Mouse (Mus musculus): Measurements from ENCODE around the gene Zfp346. TPM values are rescaled to one million over a fixed set of nuclear protein-coding genes. Genes with fewer than 3 reads are reported as not detected.
A peak's percentile ranks its signal among the peaks of the same experiment; 100 is the strongest.

Zfp346 gene
- polyA plus RNA-seq, 1 experiment from 2014 or later, result 17.9 TPM

DNA sequence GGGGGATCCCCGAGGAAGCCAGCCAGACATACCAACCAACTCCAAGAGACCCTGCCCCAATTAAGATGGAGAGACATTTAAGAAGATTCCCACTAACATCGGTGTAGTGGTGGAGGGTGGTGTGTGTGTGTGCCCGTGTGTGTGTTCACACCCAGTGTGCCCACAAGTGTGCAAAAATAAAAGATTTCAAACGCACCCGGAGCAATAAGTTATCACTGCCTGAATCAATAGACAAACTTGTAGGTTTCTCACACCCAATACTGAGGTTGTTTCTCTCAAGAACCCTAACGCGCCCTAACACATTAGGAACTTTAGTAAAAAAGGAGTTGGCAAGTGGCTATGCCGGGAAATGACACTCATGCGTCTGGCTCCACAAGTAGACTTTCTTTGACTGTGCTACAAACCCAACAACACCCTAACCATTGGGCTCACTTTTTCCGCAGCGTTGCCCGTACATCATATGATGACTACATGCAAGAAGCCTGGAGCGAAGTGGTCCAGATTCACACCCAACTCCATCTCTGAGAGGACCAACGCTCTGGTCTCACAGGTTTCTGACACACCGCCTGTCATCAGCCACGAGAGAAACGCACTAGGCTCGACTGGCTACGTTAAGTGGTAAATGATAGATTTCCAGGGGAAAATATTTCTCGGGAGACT, 5.9 kb upstream of the Zfp346 start:
- peaks cover 6% of the 10 kb centered on the region for H3K4me1 ChIP-seq (ENCODE audit: control insufficient read depth, insufficient read depth, low read length)
- peak overlapping the region; percentile 95 for H3K27ac ChIP-seq (ENCODE audit: low read depth, low read length)
- H3K36me3 ChIP-seq (ENCODE audit: control insufficient read depth, insufficient read depth, low read length), result no peaks in the 10 kb centered on the region
- H3K27me3 ChIP-seq (ENCODE audit: control insufficient read depth, insufficient read depth, low read length), result no peaks in the 10 kb centered on the region
- H3K9me3 ChIP-seq (replicated peaks; ENCODE audit: control insufficient read depth, low read length), result no peaks in the 10 kb centered on the region
- ATAC-seq (replicated peaks; ENCODE audit: insufficient number of reproducible peaks, low FRiP score, low TSS enrichment), result 0 out of 2 replicates have a peak, but pooled peaks have one; percentile 44
- H3K4me2 ChIP-seq, result peak overlapping the region; percentile 83
- peak overlapping the region; percentile 88 for H3K9ac ChIP-seq (ENCODE audit: low read depth, low read length)
- H3K4me3 ChIP-seq (ENCODE audit: low read depth, low read length), result peak overlapping the region; percentile 74
- 30% methylated on average over 20 of the region's 20 CpGs for WGBS (ENCODE audit: insufficient replicate concordance)

DNA sequence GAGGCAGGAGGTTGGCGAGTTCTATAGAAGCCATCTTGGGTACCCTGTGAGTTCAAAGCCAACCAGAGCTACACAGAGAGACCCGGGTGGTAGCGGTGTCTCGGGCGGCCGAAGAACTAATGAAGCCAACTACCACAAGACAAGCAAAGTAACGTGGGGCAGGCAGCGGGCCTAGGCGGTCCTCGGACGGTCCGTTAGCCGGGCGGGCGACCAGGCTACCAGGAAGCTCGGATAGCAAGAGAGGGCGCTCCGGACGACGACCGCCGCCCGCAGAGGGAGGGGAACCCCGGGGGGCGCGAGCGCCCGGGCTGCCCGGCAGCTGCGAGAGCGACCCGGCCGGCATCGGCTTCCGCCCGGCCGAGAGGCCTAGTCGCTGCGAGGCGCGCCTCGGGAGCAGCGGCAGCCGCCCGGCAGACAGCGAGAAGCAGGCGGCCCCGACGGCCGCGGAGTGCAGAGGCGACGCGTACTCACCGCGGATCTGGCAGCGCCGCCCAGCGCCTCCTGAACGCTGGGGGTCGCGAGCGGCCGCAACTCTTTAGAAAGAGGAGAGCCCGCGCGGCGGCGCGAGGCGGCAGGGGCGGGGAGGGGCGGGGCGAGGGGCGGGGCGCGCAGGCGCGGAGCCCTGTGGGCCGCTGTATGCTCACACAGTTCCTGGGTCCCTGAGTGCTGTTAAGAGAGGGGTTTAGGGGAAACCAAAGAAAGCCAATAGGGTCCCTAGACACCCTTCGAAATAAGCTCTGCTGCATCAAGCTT, 5.2 kb upstream of the Zfp346 start, which contains the start of gene Uimc1:
Gene Uimc1, minus strand, starts transcription at position 575 of the 753 bp plus-strand sequence.
- no peaks in the 10 kb centered on the region for H3K27me3 ChIP-seq (ENCODE audit: control insufficient read depth, insufficient read depth, low read length)
- H3K4me1 ChIP-seq (ENCODE audit: control insufficient read depth, insufficient read depth, low read length), result peaks cover 6% of the 10 kb centered on the region
- peak; percentile 83 for ATAC-seq (replicated peaks; ENCODE audit: insufficient number of reproducible peaks, low FRiP score, low TSS enrichment)
- H3K9me3 ChIP-seq (replicated peaks; ENCODE audit: control insufficient read depth, low read length), result no peaks in the 10 kb centered on the region
- WGBS (ENCODE audit: insufficient replicate concordance), result under 1% methylated on average over 73 of the region's 81 CpGs
- H3K4me2 ChIP-seq, result peak within 1 kb of the TSS; percentile 83
- H3K4me3 ChIP-seq (ENCODE audit: low read depth, low read length), result peak within 1 kb of the TSS; percentile 74
- H3K36me3 ChIP-seq (ENCODE audit: control insufficient read depth, insufficient read depth, low read length), result no peaks in the 10 kb centered on the region
- H3K9ac ChIP-seq (ENCODE audit: low read depth, low read length), result peak within 1 kb of the TSS; percentile 88
- H3K27ac ChIP-seq (ENCODE audit: low read depth, low read length), result peak within 1 kb of the TSS; percentile 95

DNA sequence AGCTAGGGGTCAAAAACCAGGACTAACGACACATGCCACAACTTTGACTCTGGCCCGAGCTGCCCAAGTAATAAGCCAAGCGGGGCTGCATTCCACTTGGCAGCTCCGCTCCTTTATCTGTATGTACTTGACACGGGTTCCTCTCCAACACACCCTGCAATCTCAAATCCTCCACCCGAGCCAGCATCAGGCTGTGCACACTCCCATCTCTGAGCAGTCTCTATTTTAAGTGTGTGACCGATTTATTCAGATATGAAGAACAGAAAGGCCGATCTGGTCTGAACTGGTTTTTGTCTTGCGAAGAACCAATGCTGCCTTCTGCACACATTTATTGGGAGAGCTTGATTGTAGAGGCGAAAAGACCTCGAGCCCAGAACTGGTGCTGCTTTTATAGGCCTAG, 3.5 kb upstream of the Zfp346 start:
- H3K27ac ChIP-seq (ENCODE audit: low read depth, low read length), result no peak overlapping the region
- H3K9me3 ChIP-seq (replicated peaks; ENCODE audit: control insufficient read depth, low read length), result no peaks in the 10 kb centered on the region

GRCm38 (mm10) chr13:55102366-55102765, 2.7 kb upstream of the Zfp346 start:
- H3K27ac ChIP-seq (ENCODE audit: low read depth, low read length), result no peak overlapping the region
- WGBS (ENCODE audit: insufficient replicate concordance), result 92% methylated on average over 3 of the region's 3 CpGs
- no peak overlapping the region for H3K4me2 ChIP-seq
- H3K36me3 ChIP-seq (ENCODE audit: control insufficient read depth, insufficient read depth, low read length), result no peaks in the 10 kb centered on the region
- no peak for ATAC-seq (replicated peaks; ENCODE audit: insufficient number of reproducible peaks, low FRiP score, low TSS enrichment)
- no peaks in the 10 kb centered on the region for H3K9me3 ChIP-seq (replicated peaks; ENCODE audit: control insufficient read depth, low read length)
- peaks cover 16% of the 10 kb centered on the region for H3K4me1 ChIP-seq (ENCODE audit: control insufficient read depth, insufficient read depth, low read length)
- H3K27me3 ChIP-seq (ENCODE audit: control insufficient read depth, insufficient read depth, low read length), result no peaks in the 10 kb centered on the region
- no peak overlapping the region for H3K9ac ChIP-seq (ENCODE audit: low read depth, low read length)
- no peak overlapping the region for H3K4me3 ChIP-seq (ENCODE audit: low read depth, low read length)

More for the DNA sequence above, 3.5 kb upstream of the Zfp346 start:
- Histone ChIP-seq H3K4me2 (no peak overlapping the region), H3K27me3 (ENCODE audit: control insufficient read depth, insufficient read depth, low read length) (no peaks in the 10 kb centered on the region), H3K4me1 (ENCODE audit: control insufficient read depth, insufficient read depth, low read length) (peaks cover 12% of the 10 kb centered on the region), H3K4me3 (ENCODE audit: low read depth, low read length) (no peak overlapping the region), H3K9ac (ENCODE audit: low read depth, low read length) (no peak overlapping the region), H3K36me3 (ENCODE audit: control insufficient read depth, insufficient read depth, low read length) (no peaks in the 10 kb centered on the region)
- 84% methylated on average over 11 of the region's 11 CpGs for WGBS (ENCODE audit: insufficient replicate concordance)
- ATAC-seq (replicated peaks; ENCODE audit: insufficient number of reproducible peaks, low FRiP score, low TSS enrichment), result no peak

DNA sequence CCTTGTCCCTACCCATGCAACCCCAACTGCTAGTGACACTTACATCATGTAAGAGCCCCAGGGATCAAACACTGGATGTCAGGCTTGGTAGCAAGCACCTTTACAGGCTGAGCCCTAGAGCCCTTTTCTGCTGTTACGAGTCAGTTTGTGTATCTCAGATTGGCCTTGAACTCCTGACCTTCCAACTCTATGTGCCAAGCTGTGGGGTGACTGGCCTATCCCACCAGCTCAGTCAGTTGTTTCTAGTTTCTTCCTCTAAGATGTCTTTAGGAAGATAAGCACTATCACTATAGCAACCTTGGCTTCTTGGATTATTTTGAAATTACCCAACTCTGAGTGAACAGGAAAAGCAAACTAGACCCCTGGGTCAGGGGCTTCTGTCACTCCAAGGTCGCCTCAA, 1.8 kb upstream of the Zfp346 start:
- Histone ChIP-seq H3K27ac (ENCODE audit: low read depth, low read length) (no peak overlapping the region), H3K4me3 (ENCODE audit: low read depth, low read length) (no peak overlapping the region), H3K9ac (ENCODE audit: low read depth, low read length) (no peak overlapping the region), H3K27me3 (ENCODE audit: control insufficient read depth, insufficient read depth, low read length) (no peaks in the 10 kb centered on the region), H3K36me3 (ENCODE audit: control insufficient read depth, insufficient read depth, low read length) (no peaks in the 10 kb centered on the region), H3K9me3 (replicated peaks; ENCODE audit: control insufficient read depth, low read length) (no peaks in the 10 kb centered on the region), H3K4me2 (no peak overlapping the region), H3K4me1 (ENCODE audit: control insufficient read depth, insufficient read depth, low read length) (peaks cover 18% of the 10 kb centered on the region)
- no peak for ATAC-seq (replicated peaks; ENCODE audit: insufficient number of reproducible peaks, low FRiP score, low TSS enrichment)
- WGBS (ENCODE audit: insufficient replicate concordance), result 62% methylated on average over 2 of the region's 2 CpGs

- 15% methylated on average over 8 of the region's 8 CpGs for WGBS (ENCODE audit: insufficient replicate concordance)
- Histone ChIP-seq H3K36me3 (ENCODE audit: control insufficient read depth, insufficient read depth, low read length) (peaks cover 3% of the 10 kb centered on the region; the same call in 1 of the 2 replicates), H3K9me3 (replicated peaks; ENCODE audit: control insufficient read depth, low read length) (no peaks in the 10 kb centered on the region), H3K9ac (ENCODE audit: low read depth, low read length) (peak overlapping the region; percentile 79), H3K4me1 (ENCODE audit: control insufficient read depth, insufficient read depth, low read length) (peaks cover 12% of the 10 kb centered on the region), H3K4me3 (ENCODE audit: low read depth, low read length) (peak overlapping the region; percentile 77), H3K4me2 (peak overlapping the region; percentile 91), H3K27ac (ENCODE audit: low read depth, low read length) (peak overlapping the region; percentile 85), H3K27me3 (ENCODE audit: control insufficient read depth, insufficient read depth, low read length) (no peaks in the 10 kb centered on the region)
- ATAC-seq (replicated peaks; ENCODE audit: insufficient number of reproducible peaks, low FRiP score, low TSS enrichment), result no peak
These were observed 1.0 kb downstream of the Zfp346 start for GRCm38 (mm10) chr13:55105953-55106691.

DNA sequence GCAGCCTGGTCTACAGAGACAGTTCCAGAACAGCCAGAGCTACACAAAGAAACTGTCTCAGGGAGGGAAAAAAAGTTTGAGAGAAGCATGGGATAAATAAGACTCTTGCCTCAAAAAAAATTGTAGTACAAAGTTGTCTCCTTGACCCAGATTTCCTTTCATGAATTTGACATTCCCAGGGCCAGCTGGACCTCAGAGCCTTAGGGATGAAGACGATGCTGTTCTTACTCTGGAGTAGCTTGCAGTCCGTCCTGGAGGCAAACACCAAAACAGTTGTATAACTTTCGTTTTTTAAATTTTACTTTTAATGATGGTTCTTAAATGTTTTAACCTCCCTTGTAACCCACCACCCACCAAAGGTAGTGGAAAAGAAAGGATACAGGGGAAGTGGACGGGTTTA, 2.0 kb downstream of the Zfp346 start:
- H3K4me2 ChIP-seq, result 0 out of 2 replicates have a peak overlapping the region, but pooled peaks have one; percentile 17
- no peak overlapping the region for H3K4me3 ChIP-seq (ENCODE audit: low read depth, low read length)
- 79% methylated on average over 4 of the region's 4 CpGs for WGBS (ENCODE audit: insufficient replicate concordance)

DNA sequence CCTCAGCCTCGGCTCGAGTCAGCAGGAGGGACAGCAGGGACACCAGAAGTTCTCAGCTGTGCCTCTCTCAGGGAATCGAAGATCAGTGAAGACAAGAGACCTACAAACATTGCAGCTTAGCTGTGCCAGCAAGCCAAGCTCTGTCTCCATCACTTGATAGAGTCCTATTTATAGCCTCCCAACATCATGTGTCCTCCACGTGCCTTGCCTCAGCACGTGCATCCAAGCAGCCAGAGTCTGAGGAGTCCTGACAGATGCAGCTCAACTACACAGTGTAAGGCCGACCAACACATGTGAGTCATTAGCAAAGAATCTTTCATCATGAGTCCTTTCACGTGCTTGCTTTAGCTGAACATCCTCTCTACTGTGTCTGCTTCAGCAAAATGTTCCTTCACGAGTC, 2.6 kb downstream of the Zfp346 start:
- 59% methylated on average over 8 of the region's 8 CpGs for WGBS (ENCODE audit: insufficient replicate concordance)
- Histone ChIP-seq H3K27ac (ENCODE audit: low read depth, low read length) (peak overlapping the region; percentile 82), H3K4me1 (ENCODE audit: control insufficient read depth, insufficient read depth, low read length) (peaks cover 12% of the 10 kb centered on the region), H3K36me3 (ENCODE audit: control insufficient read depth, insufficient read depth, low read length) (peaks cover 3% of the 10 kb centered on the region; the same call in 1 of the 2 replicates), H3K27me3 (ENCODE audit: control insufficient read depth, insufficient read depth, low read length) (no peaks in the 10 kb centered on the region), H3K4me3 (ENCODE audit: low read depth, low read length) (no peak overlapping the region), H3K9me3 (replicated peaks; ENCODE audit: control insufficient read depth, low read length) (no peaks in the 10 kb centered on the region), H3K9ac (ENCODE audit: low read depth, low read length) (0 out of 2 replicates have a peak overlapping the region, but pooled peaks have one; percentile 39), H3K4me2 (no peak overlapping the region)
- no peak for ATAC-seq (replicated peaks; ENCODE audit: insufficient number of reproducible peaks, low FRiP score, low TSS enrichment)

More for the DNA sequence above, 2.0 kb downstream of the Zfp346 start:
- Histone ChIP-seq H3K4me1 (ENCODE audit: control insufficient read depth, insufficient read depth, low read length) (peaks cover 12% of the 10 kb centered on the region), H3K27me3 (ENCODE audit: control insufficient read depth, insufficient read depth, low read length) (no peaks in the 10 kb centered on the region), H3K27ac (ENCODE audit: low read depth, low read length) (peak overlapping the region; percentile 82), H3K9me3 (replicated peaks; ENCODE audit: control insufficient read depth, low read length) (no peaks in the 10 kb centered on the region), H3K36me3 (ENCODE audit: control insufficient read depth, insufficient read depth, low read length) (peaks cover 3% of the 10 kb centered on the region; the same call in 1 of the 2 replicates), H3K9ac (ENCODE audit: low read depth, low read length) (no peak overlapping the region)
- no peak for ATAC-seq (replicated peaks; ENCODE audit: insufficient number of reproducible peaks, low FRiP score, low TSS enrichment)

Measured in heart, embryonic 11.5 days (tissue).